Mouse (Mus musculus) heart, adult 9 months (tissue): ENCODE data around the gene Kcnn3.

Source experiments
- DNase-seq, 2 experiments: peaks; one replicate each; pipeline ENCODE4 v3.0.0; 2022; ENCODE audit warnings: low spot score in 2 of 2

The Kcnn3 gene

DNA sequence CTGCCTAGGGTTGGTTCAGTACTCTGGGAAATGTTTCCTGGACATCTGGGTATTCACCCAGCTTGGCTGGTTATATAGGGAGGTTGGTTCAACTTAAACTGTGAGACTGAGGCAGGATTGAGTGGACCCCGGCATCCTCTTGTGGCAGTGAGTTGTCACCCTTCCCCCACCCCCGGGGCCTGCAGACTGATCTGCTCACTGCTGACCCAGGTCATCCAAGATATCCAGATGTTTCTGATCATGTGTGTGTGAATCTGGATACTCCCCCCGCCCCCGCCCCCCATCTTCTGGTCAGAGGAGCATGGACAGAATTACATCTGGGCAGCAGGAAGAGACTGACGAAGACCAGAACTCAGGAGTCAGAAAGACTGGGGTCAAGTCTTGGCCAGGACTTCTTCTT lies 45.4 kb downstream of the Kcnn3 start:
- DNase-seq, result no peak

DNA sequence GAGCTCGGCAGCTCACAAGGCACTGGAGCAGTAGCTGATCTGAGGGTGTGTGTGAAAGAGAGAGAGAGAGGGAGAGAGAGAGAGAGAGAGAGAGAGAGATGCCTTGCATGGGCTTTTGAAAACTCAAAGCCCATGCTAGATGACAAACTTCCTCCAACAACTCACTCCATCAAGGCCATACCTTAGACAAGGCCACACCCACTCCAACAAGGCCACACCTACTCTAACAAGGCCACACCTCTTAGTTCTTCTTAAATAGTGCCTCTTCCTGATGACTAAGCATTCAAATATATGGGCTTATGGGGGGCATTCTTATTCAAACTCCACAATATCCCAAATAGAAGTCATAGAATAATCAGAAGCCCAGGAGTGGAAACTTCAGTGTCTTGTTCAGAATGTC lies 49.1 kb downstream of the Kcnn3 start:
- no peak for DNase-seq

DNA sequence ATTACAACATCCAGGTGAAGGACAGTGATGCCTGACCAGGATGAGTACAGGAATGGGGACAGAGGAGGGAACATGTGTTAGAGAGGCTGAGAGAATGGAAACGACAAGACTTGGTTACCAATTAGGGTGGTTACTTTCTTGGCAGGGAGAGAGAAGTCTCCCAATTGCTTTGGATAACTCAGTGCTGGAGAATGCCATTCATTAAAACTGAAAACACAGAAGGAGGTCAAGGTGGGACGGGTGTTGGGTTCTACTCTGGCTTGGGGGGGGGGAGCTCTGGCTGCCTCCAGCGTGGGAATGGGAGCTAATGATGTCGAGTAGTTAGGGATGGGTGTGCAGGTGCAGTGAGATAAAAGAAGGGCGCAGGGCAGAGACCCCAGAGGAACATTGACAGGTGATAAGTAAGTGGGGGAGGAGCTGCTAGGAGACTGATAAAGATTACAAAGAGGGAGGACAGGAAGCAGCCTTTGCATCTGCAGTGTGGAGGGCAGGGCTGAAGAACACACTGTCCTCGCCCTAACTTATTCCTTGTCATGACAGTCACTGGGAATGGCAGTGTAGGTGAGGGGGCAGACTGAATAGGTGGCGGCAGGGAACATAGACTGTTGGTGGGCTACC lies 49.9 kb downstream of the Kcnn3 start:
- no peak for DNase-seq

DNA sequence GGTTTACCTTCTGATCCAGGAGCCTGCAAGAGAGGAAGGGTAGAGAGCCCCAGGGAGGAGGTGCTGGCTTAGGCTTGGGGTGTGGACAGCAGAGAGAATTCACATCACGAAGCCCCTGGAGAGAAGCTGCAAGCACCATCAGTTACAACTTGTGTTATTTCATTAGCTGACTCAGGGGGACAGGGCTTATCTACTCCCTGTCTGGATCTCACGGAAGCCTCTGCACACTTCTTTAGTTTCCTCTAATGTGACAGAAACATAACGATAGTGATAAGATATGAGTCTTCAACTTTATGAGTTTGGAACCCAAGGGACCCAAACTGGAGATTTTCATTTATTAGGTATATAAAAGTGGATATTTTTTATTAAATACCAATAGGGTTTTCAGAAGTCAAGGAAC lies 50.4 kb downstream of the Kcnn3 start:
- no peak for DNase-seq

DNA sequence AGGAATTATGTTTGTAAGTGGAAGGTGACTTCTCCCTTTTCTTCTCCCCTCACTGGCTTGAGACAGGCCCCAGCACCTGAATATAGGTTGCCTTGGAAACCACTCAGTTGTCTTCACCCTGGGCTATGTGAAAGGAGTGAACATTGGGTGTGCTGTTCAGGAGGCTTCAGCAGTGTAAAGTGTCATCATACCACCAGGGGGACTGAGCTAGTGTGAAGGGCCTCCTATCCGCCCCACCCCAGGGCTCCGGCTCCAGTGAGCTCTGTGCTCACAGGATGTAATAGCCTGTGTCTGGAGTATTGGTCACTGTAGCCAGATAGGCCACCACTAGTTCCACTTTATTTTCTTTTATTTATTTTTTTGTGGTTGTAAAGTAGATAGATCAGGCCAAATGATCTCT lies 54.3 kb downstream of the Kcnn3 start:
- DNase-seq, result no peak

DNA sequence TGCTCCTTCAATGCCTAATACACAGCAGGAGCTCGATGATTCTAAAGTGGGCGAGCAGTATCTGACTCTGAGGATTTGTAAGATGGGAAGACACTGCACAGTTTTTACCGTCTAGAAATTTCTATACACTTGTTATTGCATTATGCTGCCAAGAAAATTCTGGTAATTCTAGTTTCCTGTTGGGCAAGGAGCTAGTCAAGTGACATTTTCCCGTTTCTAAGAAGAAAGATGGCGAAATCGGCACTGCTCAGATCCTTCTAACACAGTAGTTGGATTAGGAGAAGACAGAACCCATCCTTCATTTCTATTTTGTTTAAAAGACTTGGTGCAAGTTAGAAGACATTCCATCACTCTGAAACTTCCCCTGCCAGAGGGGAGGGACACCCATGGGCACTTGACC lies 56.4 kb downstream of the Kcnn3 start:
- no peak for DNase-seq

DNA sequence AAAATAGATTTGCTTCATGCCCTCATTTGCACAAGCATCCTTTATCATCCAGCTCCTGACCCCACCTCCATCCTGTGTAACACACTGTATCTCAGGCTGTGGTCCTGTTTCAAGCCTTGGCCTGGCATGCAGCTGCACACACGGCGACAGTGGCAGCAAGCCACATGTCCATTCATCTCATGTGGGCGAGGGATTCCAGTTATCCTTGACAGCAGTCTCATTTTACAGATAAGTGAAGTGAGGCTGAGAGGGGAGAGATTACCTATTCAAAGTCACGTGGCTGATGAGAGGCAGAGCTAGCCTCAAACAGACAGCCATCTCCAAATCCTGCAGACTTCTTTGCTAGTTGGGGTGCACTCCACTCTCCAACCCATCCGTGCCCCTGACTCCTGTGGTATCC lies 57.2 kb downstream of the Kcnn3 start:
- DNase-seq, result no peak

DNA sequence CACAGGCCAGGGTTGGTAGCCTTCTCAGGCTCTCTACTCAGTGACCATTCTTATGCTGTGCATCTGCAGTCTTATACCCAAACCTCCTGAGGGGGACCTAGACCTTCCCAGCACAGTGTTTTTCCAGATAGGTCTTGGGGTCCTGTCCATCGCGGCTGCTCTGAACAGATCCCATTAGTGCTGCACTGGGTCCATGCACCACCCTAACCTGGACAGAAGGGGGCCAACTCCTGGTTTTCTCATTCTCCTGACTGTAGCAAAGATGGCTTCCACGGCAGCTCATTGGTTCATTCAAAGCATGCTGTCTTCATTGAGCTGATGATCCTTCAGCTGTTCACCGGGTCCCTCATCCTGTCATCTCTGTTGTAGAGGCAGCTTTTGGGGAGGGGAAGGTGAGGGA lies 58.1 kb downstream of the Kcnn3 start:
- no peak for DNase-seq

DNA sequence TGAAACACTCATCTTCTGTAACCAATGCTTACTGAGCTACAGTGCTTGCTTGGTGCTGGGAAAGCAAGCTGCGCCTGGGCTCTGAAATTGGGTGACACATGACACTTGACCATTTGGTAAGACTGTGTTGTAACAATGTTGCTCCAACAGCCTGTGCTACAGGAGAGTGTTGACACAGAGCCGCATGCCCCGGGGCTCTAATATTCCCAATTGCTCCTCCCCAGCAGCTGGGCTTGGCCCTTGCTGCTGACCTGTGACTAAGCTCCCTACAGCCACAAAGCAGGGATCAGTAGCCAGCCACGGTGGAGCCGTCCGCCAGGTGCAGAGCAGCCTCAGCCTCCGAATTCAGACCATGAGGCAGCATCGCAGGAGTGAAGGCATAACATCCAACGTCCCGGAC lies 58.8 kb downstream of the Kcnn3 start:
- DNase-seq, result peak; percentile 7 to 25

DNA sequence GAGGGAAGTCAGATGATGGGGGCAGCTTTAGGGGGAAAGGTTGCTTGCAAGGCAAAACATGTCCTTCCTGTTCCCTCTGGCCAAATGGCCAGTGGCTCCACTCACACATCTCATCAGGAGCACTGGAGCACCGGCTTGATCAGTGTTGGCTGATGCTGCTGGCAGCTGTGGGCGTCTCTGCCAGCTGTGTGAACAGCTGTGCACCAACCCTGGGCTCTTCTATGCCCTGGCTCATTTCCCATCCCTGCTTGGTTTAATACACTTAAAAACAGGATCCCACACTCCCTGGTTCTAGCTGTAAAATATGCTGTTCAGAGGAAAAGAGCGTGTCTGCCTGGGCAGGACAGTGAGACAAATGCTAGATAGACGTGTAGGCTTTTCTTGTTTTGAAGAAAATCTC lies 64.3 kb downstream of the Kcnn3 start:
- no peak for DNase-seq

DNA sequence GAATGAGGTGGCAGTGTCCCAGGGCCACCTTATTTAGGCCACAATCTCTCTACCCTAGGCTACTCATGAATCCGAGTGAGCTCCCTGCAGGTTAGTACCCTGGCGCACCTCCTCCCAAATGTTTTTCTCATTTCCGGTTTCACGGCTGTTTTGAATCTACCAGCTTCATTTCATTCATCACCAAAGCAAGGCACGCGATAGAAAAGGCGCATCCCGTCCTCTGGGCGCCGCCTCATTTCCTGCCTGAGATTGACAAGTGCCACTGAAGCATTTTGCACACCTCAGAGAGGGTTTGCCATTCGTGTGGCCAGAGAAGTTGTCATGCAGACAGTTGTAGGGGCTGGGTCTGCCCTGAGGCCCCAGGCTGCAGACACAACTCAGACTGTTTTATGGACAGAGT lies 68.5 kb downstream of the Kcnn3 start:
- DNase-seq, result no peak

DNA sequence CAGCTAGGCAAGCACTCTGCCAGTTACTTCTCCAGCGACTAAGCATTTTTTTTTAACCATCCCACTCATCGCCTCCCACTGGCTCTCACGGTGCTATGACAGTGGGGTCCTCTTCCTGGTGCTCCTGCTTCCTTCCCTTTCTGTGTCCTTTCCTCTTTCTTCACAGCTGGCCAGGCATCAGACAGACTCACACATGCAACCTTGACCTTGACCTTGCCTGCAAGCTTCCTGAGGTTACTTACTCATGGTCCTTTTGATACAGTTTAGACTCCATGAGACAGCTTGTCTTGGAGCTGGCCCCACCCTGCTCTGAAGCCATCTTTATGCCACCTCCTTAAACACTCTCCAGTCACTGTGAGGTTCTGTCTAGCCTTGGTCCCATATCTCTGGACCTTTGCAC lies 69.4 kb downstream of the Kcnn3 start:
- no peak for DNase-seq

DNA sequence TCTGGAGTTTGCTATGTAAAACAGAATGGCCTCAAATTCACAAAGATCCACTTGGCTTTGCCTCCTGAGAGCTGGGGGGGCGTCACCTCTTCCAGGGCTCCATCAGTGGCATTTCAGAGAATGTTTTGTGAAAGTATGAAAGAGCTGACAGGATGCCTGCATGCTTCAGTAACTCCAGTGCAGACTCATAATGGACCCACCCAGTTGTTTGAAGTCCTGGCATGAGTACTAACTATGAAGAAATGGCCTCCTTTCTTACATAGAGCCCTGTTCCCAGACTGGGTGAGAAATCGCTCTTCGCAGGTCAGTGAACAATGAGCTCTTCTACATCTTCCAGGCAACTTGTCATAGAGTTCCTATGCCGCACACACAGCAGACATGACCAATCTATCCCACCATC lies 70.4 kb downstream of the Kcnn3 start:
- no peak for DNase-seq

DNA sequence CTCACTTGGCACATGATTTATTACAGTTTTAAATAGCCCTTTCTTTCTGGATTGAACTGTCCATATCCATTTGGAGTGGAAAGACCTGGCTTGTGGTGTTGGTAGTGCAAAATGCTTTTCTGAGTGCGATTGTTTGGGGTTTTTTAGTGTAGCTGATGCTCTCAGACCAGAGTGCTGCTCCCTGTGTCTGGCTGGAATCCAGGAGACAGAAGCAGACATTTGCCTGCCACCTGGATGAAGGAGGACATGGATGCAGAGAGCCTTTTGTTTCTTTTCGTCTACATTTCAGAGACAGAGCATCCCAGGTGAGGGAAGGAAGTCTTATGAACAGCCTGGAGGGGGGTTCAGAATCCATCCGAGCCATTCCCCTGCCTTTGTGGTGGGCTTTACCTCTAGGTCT lies 71.5 kb downstream of the Kcnn3 start:
- no peak for DNase-seq

DNA sequence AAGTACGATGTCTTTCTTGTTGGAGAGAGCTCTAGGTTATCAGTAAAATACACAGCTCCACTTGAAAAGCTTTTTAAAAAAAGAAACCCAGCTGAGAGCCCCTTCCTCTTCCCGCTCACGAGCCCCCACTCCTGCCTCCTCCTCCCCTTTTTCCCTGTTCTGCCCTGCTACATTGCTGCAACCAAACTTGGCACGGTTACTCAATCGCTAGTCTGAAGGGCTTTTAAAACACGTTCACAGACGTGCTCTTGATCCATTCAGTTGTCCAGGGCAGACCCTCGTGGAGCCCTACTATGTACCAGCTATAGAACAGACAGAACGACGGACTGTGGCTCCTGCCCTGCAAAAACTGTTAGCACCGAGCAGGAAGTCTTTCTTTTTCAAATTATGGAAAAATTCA lies 72.8 kb downstream of the Kcnn3 start:
- no peak for DNase-seq

DNA sequence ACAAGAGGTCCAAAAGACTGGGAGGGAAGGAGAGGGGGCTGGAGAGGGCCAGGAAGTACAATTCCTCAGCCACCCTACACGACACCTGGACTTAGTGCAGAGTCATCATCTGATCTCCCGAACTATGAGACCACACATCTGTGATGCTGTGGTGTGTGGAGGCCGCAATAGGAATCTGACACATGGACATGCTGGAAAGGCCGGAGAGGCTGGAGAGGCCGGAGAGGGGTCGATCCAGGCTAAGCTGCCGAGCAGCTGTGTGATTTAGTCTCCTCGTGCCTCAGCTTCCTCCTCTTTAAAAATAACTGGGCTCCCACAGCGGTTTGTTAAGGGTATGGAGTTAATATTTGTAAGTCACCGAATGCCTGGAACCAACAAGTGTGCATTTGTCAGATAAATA lies 73.6 kb downstream of the Kcnn3 start:
- DNase-seq, result no peak

DNA sequence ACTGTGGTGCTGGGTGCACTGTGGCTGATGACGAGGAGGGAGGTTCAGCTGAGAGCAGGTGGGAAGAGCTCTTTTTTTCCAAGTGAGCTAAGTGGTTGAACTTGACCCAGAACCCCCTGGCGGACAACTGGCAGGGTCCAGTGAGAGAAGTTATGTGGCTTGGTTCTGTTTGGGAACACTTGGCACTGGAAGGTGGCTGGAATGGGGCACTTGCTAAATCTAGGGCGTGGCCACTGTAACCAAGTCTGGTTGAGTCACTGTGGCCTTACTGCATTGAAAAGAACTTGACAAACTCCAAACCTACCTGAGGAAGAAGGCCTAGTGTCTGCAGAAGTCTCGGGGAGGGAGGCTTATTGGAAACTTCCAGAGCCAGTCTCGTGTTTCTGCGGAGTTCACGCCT lies 78.4 kb downstream of the Kcnn3 start:
- no peak for DNase-seq

DNA sequence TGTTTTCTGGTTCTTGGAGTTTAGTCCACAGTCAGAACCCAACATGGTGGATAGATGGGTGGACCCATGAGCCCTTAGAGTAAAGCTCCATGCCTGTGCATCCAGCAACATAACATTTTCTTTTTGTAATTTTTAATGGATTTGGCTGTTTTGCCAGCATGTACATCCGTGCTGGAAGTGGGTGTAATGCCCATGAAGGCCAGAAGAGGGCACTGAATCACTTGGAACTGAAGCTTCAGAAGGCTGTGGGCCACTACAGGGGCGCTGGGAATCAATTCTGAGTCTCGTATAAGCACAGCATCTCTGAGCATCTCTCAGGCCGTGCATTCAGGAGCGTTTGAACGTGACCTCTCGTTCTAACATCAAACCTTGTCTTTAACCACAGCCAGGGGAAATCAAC lies 79.0 kb downstream of the Kcnn3 start:
- no peak for DNase-seq

DNA sequence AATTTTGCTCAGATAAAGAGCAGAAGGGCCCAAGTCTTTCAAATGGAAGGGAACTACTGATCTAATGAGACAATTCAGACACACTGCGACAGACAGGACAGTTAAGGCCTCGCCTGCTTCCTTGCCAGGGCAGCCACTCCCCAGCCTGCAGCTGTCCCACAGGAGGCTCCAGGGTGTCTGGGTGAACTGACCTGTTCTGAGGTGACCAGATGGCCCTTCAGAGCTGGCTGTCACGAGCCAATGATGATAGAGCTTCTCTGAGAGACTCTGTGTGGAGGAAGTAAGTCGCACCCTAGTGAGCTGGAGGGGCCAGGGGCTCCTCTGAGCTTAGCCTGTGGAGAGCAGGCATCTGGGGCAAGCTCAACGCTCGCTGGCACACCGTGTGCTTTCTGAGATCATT lies 81.1 kb downstream of the Kcnn3 start:
- no peak for DNase-seq

DNA sequence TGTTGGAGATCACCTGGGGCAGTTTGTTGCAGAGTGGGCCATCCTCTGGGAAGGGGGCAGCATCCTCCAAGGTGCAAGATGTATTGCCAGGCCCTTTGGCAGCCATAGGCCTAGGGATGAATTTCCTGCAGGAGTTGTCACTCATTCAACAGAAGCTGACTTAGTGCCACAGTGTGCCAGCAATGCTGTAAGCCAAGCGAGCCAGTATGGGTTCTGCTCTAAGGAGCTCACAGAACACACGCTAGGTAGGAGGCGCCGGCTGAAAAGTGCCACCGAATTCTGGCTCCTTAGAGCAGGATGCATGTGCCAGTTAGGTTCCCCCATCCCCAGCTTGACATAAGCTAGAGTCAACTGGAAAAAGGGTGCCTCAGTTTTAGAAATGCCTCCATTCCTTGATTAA lies 83.3 kb downstream of the Kcnn3 start:
- no peak for DNase-seq

DNA sequence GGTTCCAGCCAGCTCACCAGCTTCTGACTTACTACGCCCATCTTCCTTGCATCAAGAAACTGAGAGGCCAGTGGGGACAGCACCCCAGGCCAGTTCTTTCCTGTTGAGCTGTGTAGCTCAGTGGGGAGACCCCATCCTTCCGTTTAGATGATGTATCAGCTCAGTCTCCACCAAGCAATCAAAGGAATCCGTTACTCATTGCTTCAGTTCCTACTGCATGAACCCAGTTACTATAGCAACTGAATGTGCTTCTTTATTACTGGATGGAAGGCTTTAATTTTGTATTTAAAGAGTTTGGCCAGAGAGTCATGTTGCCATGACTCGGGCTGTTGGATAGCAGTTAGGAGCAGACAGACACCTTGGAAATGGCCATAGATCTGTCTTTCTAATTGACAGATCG lies 85.3 kb downstream of the Kcnn3 start:
- DNase-seq, result no peak

DNA sequence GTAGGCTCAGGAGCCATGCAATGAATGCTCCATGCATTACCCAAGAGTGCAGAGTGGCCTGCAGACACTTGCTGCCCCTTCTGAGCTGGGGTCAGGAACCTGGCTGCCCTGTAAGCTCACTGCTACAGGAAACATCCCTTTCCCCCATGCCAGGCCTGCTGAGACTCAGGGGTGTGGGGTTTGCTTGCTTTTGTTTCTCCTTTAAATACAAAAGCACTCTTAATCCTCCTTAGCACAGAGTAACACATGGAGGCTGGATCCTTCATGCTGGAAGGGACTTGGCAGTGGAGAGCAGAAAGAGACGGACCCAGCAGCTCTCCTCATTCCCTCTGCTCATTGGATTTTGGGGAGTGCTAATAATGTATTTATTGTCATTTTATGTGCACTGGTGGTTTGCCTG lies 87.4 kb downstream of the Kcnn3 start:
- no peak for DNase-seq

DNA sequence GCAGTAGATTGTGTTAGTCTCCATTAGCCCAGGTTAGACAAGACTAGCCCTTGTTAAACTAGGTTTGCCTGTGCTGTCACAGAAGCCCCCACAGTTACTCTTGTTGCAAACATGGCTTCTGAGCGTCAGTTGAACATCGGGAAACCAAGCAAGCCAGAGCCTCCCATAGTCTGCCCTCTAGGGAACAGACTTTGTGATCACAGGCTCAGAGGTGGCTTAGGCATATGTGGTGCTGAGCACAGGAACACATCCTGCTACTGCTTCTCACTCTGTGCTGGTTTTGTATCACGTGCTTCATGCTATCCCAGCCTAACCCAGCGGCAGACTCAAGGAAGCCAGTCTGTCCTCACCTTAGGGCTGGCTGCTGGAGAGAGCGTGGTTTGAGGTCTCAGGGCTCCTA lies 92.1 kb downstream of the Kcnn3 start:
- no peak for DNase-seq
